Mouse (Mus musculus): Measurements from ENCODE around the gene Cpne9.
"Not testable (repeated sequence)": the region's sequence is repeated elsewhere in the genome, so short reads cannot be mapped to it uniquely, and the experiment has no call there.

The Cpne9 gene

GRCm38 (mm10) chr6:113286316-113286715, 4.2 kb downstream of the Cpne9 start:
- no peak for ATAC-seq (ENCODE audit: insufficient number of reproducible peaks, low FRiP score, low TSS enrichment)

- ATAC-seq (ENCODE audit: insufficient number of reproducible peaks, low FRiP score, low TSS enrichment) = no peak
These were observed 5.1 kb downstream of the Cpne9 start for GRCm38 (mm10) chr6:113287236-113287635.

- no peak for ATAC-seq (ENCODE audit: insufficient number of reproducible peaks, low FRiP score, low TSS enrichment)
These were observed 7.2 kb downstream of the Cpne9 start for GRCm38 (mm10) chr6:113289346-113289745.

- ATAC-seq (ENCODE audit: insufficient number of reproducible peaks, low FRiP score, low TSS enrichment) = no peak
These were observed 8.2 kb downstream of the Cpne9 start for GRCm38 (mm10) chr6:113290346-113290745.

- ATAC-seq (ENCODE audit: insufficient number of reproducible peaks, low FRiP score, low TSS enrichment) = no peak
These were observed 10.8 kb downstream of the Cpne9 start for GRCm38 (mm10) chr6:113292938-113293337.

- ATAC-seq (ENCODE audit: insufficient number of reproducible peaks, low FRiP score, low TSS enrichment) = no peak
These were observed 13.9 kb downstream of the Cpne9 start for GRCm38 (mm10) chr6:113296046-113296445.

DNA sequence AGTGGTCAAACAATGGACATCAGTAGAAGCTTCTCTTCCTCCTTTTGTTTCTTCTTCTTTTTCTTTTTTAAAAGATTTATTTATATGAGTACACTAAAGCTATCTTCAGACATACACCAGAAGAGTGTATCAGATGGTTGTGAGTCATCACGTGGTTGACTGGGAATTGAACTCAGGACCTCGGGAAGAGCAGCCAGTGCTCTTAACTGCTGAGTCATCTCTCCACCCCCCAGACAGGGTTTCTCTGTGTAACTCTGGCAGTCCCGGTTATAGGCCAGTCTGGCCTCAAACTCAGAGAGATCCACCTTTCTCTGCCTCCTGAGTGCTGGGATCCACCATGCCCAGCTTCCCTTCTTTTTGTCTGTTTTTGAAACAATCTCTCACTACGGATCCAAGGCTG, 14.5 kb downstream of the Cpne9 start:
- ATAC-seq (ENCODE audit: insufficient number of reproducible peaks, low FRiP score, low TSS enrichment) = no peak

DNA sequence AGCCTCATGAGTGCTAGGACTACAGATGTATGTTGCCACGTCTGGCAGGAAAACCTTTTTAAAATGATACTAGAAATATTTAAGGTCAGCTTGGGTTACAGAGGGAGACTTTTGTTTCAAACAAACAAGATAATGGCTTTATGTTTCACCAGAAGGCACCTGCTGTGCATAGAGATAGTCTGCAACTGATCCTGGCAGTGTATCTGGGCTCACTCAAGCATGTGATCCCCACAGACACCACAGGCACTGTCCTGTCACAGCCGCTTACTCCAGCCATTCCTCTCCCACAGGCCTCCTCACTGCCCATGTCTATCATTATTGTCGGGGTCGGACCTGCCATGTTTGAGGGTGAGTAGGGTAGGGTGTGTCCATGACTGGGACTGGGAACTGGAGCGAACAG, 19.2 kb downstream of the Cpne9 start:
- ATAC-seq (ENCODE audit: insufficient number of reproducible peaks, low FRiP score, low TSS enrichment) = no peak

- no peak for ATAC-seq (ENCODE audit: insufficient number of reproducible peaks, low FRiP score, low TSS enrichment)
These were observed 20.2 kb downstream of the Cpne9 start for GRCm38 (mm10) chr6:113302258-113302657.

DNA sequence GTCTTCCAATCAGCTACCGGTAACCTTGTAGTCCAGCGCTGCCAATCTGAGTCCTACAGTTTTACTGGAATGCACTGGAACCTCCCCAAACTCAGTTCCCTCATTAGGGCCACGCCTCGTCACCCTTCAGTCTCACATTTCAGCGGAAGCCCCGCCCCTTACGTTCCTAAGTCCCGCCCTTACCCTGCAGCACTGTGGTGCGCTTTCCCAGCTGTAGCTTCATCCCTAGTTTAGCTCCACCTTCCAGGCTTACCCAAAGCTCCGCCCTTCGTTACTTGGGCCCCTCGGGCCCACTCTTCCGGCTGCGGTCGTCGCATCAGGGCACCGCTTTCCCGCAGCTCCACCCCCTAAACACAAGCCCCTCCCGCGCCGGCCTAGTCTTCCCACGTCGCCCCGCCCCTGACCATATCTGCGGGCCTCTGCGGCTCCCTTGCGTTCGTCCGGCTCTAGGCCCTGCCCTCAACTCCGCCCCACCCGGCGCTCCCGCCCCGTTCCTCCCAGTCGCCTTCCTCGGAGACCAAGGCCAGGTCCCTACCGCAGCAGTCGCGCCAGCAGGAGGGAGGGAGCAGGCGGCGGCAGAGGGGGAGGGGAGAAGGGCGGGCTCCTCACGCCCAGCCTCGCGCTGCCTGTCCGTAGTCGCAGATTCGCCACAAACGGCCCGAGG, 24.3 kb downstream of the Cpne9 start:
- peak; percentile 91 for ATAC-seq (ENCODE audit: insufficient number of reproducible peaks, low FRiP score, low TSS enrichment)

DNA sequence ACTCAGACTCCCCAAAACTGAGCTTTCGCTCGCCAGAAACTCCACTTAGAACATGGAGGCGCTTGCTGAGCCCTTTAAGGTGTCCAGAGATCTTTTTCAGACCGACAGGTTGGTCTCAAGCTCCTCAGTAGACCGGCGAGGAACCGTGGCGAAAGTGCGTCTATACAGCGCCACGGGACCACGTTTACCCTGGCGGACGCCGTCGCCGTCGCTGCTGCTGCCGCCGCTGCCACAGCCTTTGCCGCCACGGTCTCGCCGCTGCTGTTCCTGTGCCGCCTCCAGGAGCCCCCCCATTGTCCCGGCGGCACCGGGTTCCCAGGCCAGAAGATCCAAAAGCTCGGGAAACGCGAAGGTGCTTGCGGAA, 24.9 kb downstream of the Cpne9 start, which contains the start of gene Brpf1:
Brpf1 (plus strand) TSS at position 152 of the 364 bp plus-strand sequence.
- ATAC-seq (ENCODE audit: insufficient number of reproducible peaks, low FRiP score, low TSS enrichment) = peak; percentile 21

DNA sequence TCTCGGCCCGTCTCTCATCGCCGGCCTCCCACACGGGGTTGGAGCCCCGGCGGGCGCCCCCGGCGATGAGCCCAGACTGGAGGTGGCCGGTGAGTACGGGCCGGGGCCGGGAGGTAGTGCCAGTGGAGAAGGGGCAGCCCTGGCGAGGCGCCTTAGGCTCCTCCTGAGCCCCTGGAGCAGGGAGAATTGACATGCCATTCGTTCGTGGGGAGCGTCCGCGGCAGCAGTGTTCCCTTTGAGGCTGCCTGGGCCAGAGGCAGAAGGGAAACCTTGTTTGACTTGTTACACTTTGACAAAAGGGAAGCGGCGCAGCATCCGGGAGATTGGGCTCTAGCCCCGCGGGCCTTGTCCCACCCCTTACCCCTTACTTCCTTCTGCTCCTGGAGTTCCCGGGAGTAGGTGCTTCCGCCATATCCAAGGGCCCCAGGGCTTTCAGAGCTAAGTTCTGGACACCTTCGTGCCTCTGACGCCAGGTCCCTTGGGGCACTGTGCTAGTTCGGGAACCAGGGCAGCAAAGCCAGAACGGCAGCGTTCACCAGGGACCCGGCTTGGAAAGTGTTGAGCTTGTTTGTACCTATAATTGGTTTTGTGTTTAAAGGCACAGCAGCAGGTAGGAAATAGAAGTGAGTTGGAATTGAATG, 25.5 kb downstream of the Cpne9 start:
- no peak for ATAC-seq (ENCODE audit: insufficient number of reproducible peaks, low FRiP score, low TSS enrichment)

- no peak for ATAC-seq (ENCODE audit: insufficient number of reproducible peaks, low FRiP score, low TSS enrichment)
These were observed 26.0 kb downstream of the Cpne9 start for GRCm38 (mm10) chr6:113308141-113308540.

DNA sequence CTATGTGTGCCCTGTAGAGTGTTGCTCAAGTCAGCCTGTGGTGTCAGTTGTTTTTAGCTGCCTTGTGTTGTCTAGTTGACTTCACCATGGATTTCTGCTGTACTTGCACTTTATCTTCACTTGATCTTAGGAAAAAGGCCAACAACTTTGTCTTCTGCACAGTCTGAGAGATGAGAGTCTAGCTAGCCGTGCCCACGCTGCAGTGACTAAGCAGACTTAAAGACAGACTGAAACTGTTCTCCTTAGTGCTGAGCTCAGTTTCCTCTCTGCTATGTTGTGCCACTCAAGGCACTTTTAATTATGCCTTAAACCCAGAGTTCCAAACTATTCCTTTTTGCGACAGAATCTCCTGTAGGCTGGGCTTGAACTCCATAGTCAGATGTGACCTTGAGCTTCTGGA, 33.9 kb downstream of the Cpne9 start:
- ATAC-seq (ENCODE audit: insufficient number of reproducible peaks, low FRiP score, low TSS enrichment) = no peak

- peak; percentile 99 for ATAC-seq (ENCODE audit: insufficient number of reproducible peaks, low FRiP score, low TSS enrichment)
These were observed 44.6 kb downstream of the Cpne9 start, which contains the start of gene Ogg1 for GRCm38 (mm10) chr6:113326533-113327315. Ogg1 (plus strand) TSS chr6:113326972.

DNA sequence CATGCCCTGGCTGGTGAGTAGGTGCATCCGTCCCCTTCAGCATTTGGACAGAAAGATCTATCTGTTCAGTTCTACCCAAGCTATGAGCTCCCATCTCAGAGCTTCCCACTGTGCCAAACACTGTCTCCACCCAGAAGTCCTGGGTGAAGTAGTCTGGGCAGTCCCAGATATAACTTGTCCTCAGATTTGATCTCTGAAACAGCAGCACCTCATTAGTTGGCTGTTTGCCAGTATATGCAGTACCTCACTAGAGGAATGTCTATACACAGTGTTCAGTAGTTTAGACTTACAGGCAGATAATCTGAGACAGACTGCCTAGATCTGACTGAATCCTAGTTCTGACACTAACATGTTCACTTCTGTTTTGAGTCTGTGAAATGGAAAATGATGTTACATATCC, 47.3 kb downstream of the Cpne9 start:
- no peak for ATAC-seq (ENCODE audit: insufficient number of reproducible peaks, low FRiP score, low TSS enrichment)

- no peak for ATAC-seq (ENCODE audit: insufficient number of reproducible peaks, low FRiP score, low TSS enrichment)
These were observed 48.4 kb downstream of the Cpne9 start for GRCm38 (mm10) chr6:113330547-113330946.

DNA sequence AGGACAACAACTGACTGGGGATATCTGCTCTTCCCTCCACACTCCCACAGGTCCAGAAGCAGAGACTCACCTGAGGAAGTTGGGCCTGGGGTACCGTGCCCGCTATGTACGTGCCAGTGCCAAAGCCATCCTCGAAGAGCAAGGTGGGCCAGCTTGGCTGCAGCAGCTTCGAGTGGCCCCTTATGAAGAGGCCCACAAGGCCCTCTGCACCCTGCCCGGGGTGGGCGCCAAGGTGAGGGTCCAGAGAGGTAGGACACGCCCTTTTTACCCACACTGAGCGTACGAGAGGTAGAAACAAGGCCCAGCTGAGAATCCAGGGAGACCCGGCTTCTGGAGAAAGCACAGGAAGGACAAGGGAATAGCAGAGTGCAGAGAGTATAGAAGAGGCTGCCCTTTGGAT, 49.6 kb downstream of the Cpne9 start:
- ATAC-seq (ENCODE audit: insufficient number of reproducible peaks, low FRiP score, low TSS enrichment) = no peak

DNA sequence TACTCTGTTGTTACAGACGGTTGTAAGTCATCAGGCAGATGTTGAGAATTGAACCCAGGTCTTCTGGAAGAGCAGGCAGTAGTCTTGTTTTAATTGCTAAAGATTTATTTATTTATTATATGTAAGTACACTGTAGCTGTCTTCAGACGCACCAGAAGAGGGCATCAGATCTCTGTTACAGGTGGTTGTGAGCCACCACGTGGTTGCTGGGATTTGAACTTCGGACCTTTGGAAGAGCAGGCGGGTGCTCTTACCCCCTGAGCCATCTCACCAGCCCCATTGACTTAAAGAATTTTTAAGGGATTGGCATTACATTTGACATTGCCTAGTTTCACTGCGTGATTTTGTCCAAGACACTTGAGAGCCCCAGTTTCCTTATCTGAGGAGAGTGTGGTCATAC, 50.6 kb downstream of the Cpne9 start:
- not testable (repeated sequence) for ATAC-seq (ENCODE audit: insufficient number of reproducible peaks, low FRiP score, low TSS enrichment)

GRCm38 (mm10) chr6:113333137-113333950, 51.2 kb downstream of the Cpne9 start:
- 0 out of 2 replicates have a peak, but pooled peaks have one; percentile 41 for ATAC-seq (ENCODE audit: insufficient number of reproducible peaks, low FRiP score, low TSS enrichment)

All from cerebellum, adult (tissue).